Mouse (Mus musculus) heart, postnatal 0 days (tissue): ENCODE data around the gene Xlr3b. TPM values are rescaled to one million over a fixed set of nuclear protein-coding genes. Genes with fewer than 3 reads are reported as not detected.
A peak's percentile ranks its signal among the peaks of the same experiment; 100 is the strongest.
"Not testable (repeated sequence)": the region's sequence is repeated elsewhere in the genome, so short reads cannot be mapped to it uniquely, and the experiment has no call there.

ENCODE experiments used
- ATAC-seq: fragments of 200-750 bp; cut with Nextera tagmentation; 2 replicates; pipeline ENCODE4 v1.8.0; 2017; ENCODE audit warnings: low read depth, moderate number of reproducible peaks, moderate library complexity; ENCODE audit not compliant: insufficient read depth
- DNase-seq: peaks from one replicate; pipeline ENCODE4 v3.0.0-alpha.2; 2016; ENCODE audit warnings: low spot score
- H3K27ac ChIP-seq: fragments of 300-500 bp; sonication (generic); 2 replicates; pipeline ENCODE4 v1.5.1; 2014; ENCODE audit warnings: low read depth, mild to moderate bottlenecking
- H3K27me3 ChIP-seq: fragments of 300-500 bp; sonication (generic); 2 replicates; pipeline ENCODE4 v1.6.1; 2014; ENCODE audit warnings: low read length, mixed read lengths; ENCODE audit not compliant: control insufficient read depth, insufficient read depth
- H3K36me3 ChIP-seq: fragments of 300-500 bp; sonication (generic); replicated peaks from 2 replicates; pipeline ENCODE4 v1.6.1; 2014; ENCODE audit warnings: low read length, mixed read lengths; ENCODE audit not compliant: control insufficient read depth, insufficient read depth
- H3K4me1 ChIP-seq: fragments of 300-500 bp; sonication (generic); 2 replicates; pipeline ENCODE4 v1.6.1; 2014; ENCODE audit warnings: antibody characterized with exemption; ENCODE audit not compliant: control insufficient read depth, insufficient read depth
- H3K4me2 ChIP-seq: fragments of 300-500 bp; sonication (generic); 2 replicates; pipeline ENCODE4 v1.6.1; 2014; ENCODE audit warnings: low read depth, mild to moderate bottlenecking, low read length, moderate library complexity
- H3K4me3 ChIP-seq: fragments of 300-500 bp; sonication (generic); 2 replicates; pipeline ENCODE4 v1.5.1; 2014; ENCODE audit warnings: low read depth, low read length
- H3K9ac ChIP-seq: fragments of 300-500 bp; sonication (generic); replicated peaks from 2 replicates; pipeline ENCODE4 v1.6.1; 2014; ENCODE audit warnings: low read depth, low read length, mixed read lengths
- H3K9me3 ChIP-seq: fragments of 300-500 bp; sonication (generic); replicated peaks from 2 replicates; pipeline ENCODE4 v1.6.1; 2016; ENCODE audit warnings: low read length; ENCODE audit not compliant: control insufficient read depth
- WGBS: fragments of 180-500 bp; shearing (Covaris S2); extraction: QIAGEN DNeasy Blood & Tissue Kit; methylation state at CpG from one replicate; pipeline ENCODE4 v1.1.7; 2014; 5-methylcytosine and 5-hydroxymethylcytosine counted together
- polyA plus RNA-seq: library from polyadenylated mRNA; unstranded; fragments of >200 nt; fragmentation: Nextera tagmentation; extraction: Ambion mirVana; gene quantifications from 2 replicates; pipeline ENCODE4 v1.2.1, GENCODE M21; 2015
- total RNA-seq: library from RNA; depleted of rRNA; stranded (reverse); fragments of >200 nt; gene quantifications from 2 replicates; pipeline ENCODE4 v1.2.3, GENCODE M21; 2014; ENCODE audit warnings: low replicate concordance; rRNA removed

The Xlr3b gene
- total RNA-seq (2.3 TPM in 1 of 2 replicates, not detected in the other), polyA plus RNA-seq (1.0 and 4.1 TPM in 2 replicates)

DNA sequence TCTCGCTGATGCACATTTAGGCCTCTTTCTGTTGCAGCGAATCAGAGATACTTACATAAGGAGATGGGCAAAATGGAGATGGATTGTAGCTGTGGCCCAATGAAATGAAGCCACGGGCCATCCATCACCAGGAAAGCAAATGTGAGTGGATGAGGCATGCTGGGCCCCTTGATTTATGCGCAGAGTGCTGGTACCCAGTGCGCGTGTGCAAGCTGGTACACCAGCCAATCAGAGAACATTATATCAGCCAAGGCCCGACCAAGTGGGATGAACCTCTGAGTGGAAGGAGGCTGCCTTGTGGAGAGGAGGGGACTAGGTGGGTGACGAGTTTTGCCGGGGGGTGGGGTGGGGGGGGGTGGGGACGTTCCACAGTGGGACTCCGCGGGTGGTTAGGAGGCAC, at the start of gene Xlr3b:
Gene Xlr3b, plus strand, starts transcription at position 274 of the 400 bp plus-strand sequence.
- H3K9me3 ChIP-seq, H3K4me3 ChIP-seq, H3K9ac ChIP-seq, H3K36me3 ChIP-seq, H3K4me1 ChIP-seq, H3K27ac ChIP-seq, H3K4me2 ChIP-seq, H3K27me3 ChIP-seq, ATAC-seq: not testable (repeated sequence)
- WGBS = 75% methylated on average over 12 of the region's 12 CpGs
- peak; percentile 5 for DNase-seq

DNA sequence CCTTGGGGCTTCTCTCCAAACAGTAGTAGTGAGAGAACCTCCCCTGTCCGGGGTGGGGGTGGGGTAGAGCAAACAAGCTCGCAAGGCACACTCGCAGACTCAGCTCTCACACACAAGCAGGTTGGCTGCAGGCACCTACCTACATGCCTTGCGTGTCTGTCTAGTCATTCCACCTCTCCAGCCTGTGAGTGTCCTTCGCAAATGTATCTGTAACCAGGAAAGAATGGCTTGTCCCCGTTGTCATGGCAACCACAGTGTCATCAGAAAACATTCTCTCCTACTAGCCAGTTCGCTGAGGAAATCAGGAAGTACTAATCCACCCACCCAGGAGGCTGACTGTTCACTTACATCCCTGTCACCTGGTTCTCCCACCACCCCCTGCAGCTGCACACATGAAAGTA, 48.8 kb upstream of the Xlr3b start:
- not testable (repeated sequence) for DNase-seq, ATAC-seq, H3K9me3 ChIP-seq, H3K4me1 ChIP-seq, H3K36me3 ChIP-seq, H3K27me3 ChIP-seq, H3K9ac ChIP-seq, H3K4me3 ChIP-seq, H3K4me2 ChIP-seq, H3K27ac ChIP-seq
- WGBS = no CpG with 5 or more reads among the region's 7 CpGs

DNA sequence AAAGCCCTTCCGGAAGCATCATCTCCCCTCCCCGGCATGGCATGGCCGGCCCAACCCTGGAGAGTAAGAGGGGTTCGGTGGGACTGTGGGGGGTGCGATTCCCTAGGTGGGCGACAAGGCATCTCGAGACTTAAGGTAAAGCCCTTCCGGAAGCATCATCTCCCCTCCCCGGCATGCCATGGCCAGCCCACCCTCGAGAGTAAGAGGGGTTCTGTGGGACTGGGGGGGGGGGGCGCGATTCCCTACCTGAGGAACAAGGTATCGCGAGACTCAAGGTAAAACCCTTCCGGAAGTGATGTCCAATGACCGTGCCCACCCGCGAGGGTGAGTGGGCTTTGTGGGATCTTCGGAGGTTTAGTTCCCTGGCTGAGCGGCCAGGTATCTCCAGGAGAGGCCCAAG, 43.5 kb upstream of the Xlr3b start, which contains the start of gene Xlr5b:
Gene Xlr5b, plus strand, starts transcription at position 301 of the 400 bp plus-strand sequence.
- H3K27ac ChIP-seq, H3K4me2 ChIP-seq, H3K9ac ChIP-seq, H3K36me3 ChIP-seq, H3K27me3 ChIP-seq, H3K4me1 ChIP-seq, H3K4me3 ChIP-seq, H3K9me3 ChIP-seq, DNase-seq, ATAC-seq: not testable (repeated sequence)
- WGBS = no CpG with 5 or more reads among the region's 20 CpGs

- H3K4me2 ChIP-seq, ATAC-seq, H3K27me3 ChIP-seq, H3K4me1 ChIP-seq, H3K27ac ChIP-seq, H3K36me3 ChIP-seq, DNase-seq, H3K4me3 ChIP-seq, H3K9ac ChIP-seq, H3K9me3 ChIP-seq: not testable (repeated sequence)
- no CpG with 5 or more reads among the region's 7 CpGs for WGBS
Observed at GRCm38 (mm10) chrX:73149350-73149749, 42.7 kb upstream of the Xlr3b start, which contains the start of gene DXBay18. DXBay18 (minus strand) TSS chrX:73149450.

GRCm38 (mm10) chrX:73176889-73177288, 15.1 kb upstream of the Xlr3b start, which contains the start of gene Spin2d:
Spin2d (minus strand) TSS chrX:73176989.
- H3K4me2 ChIP-seq, DNase-seq, H3K4me1 ChIP-seq, H3K4me3 ChIP-seq, H3K9ac ChIP-seq, H3K27me3 ChIP-seq, H3K27ac ChIP-seq, H3K9me3 ChIP-seq, H3K36me3 ChIP-seq, ATAC-seq: not testable (repeated sequence)
- WGBS = 60% methylated on average over 2 of the region's 15 CpGs

- not testable (repeated sequence) for H3K4me2 ChIP-seq, H3K36me3 ChIP-seq, H3K9ac ChIP-seq, H3K4me1 ChIP-seq, H3K27me3 ChIP-seq, H3K9me3 ChIP-seq, H3K4me3 ChIP-seq, ATAC-seq, H3K27ac ChIP-seq, DNase-seq
- WGBS = 67% methylated on average over 11 of the region's 19 CpGs
Observed at GRCm38 (mm10) chrX:73213819-73214564, 22.0 kb downstream of the Xlr3b start, which contains the start of gene Xlr4b. Xlr4b (plus strand) TSS chrX:73214333.
